Mouse (Mus musculus) liver, adult 2 months (tissue): ENCODE measurements around the gene Tbc1d16. TPM values are rescaled to one million over a fixed set of nuclear protein-coding genes. Genes with fewer than 3 reads are reported as not detected.
A peak's percentile ranks its signal among the peaks of the same experiment; 100 is the strongest.
"Not testable (repeated sequence)": the region's sequence is repeated elsewhere in the genome, so short reads cannot be mapped to it uniquely, and the experiment has no call there.

Experiments
- DNase-seq: peaks from one replicate; pipeline ENCODE4 v3.0.0-alpha.2; 2011; ENCODE audit warnings: low read depth, low spot score; ENCODE audit errors: extremely low read depth
- H3K27ac ChIP-seq: fragments of 200-500 bp; replicated peaks from 2 replicates; pipeline ENCODE4 v1.5.1; 2012; ENCODE audit warnings: low read depth, mild to moderate bottlenecking, control low read depth, inconsistent platforms, low read length; ENCODE audit not compliant: insufficient read depth
- H3K27me3 ChIP-seq: fragments of 200-500 bp; 2 replicates; pipeline ENCODE4 v1.6.1; 2012; ENCODE audit warnings: mild to moderate bottlenecking, moderate library complexity, low read length, inconsistent platforms; ENCODE audit not compliant: control insufficient read depth, insufficient read depth
- H3K36me3 ChIP-seq: fragments of 200-500 bp; 2 replicates; pipeline ENCODE4 v1.6.1; 2012; ENCODE audit warnings: low read length, inconsistent platforms; ENCODE audit not compliant: control insufficient read depth, insufficient read depth
- H3K4me1 ChIP-seq: fragments of 200-500 bp; 2 replicates; pipeline ENCODE4 v1.6.1; 2011; ENCODE audit warnings: low read length; ENCODE audit not compliant: control insufficient read depth, insufficient read depth
- H3K4me3 ChIP-seq: fragments of 200-500 bp; 2 replicates; pipeline ENCODE4 v1.5.1; 2011; ENCODE audit warnings: low read depth, mild to moderate bottlenecking, control low read depth, low read length, moderate library complexity; ENCODE audit not compliant: insufficient read depth
- H3K79me2 ChIP-seq: fragments of 200-500 bp; 2 replicates; pipeline ENCODE4 v1.6.1; 2012; ENCODE audit warnings: inconsistent platforms, mild to moderate bottlenecking, low read length, moderate library complexity; ENCODE audit not compliant: control insufficient read depth, insufficient read depth
- H3K9ac ChIP-seq: fragments of 200-500 bp; 2 replicates; pipeline ENCODE4 v1.6.1; 2012; ENCODE audit warnings: low read depth, mild to moderate bottlenecking, control low read depth, inconsistent platforms, low read length
- CTCF ChIP-seq: fragments of 200-500 bp; IDR thresholded peaks from 2 replicates; pipeline ENCODE4 v1.5.1; 2011; ENCODE audit warnings: low read depth, low read length, control low read depth
- POLR2A ChIP-seq: fragments of 200-500 bp; IDR thresholded peaks from 2 replicates; pipeline ENCODE4 v1.6.1; 2011; ENCODE audit warnings: low read length, control low read depth; ENCODE audit not compliant: insufficient read depth; ENCODE audit errors: extremely low read depth
- WGBS: fragments of 180-500 bp; shearing (Covaris S2); methylation state at CpG from one replicate; pipeline ENCODE4 v1.1.7; 2018; 5-methylcytosine and 5-hydroxymethylcytosine counted together
- polyA plus RNA-seq: library from polyadenylated mRNA; depleted of rRNA; stranded (reverse); fragments of >200 nt; gene quantifications from 2 replicates; pipeline ENCODE4 v1.2.3, GENCODE M21; 2012; rRNA removed
- total RNA-seq: library from RNA; depleted of rRNA; stranded (reverse); fragments of >200 nt; gene quantifications from 2 replicates; pipeline ENCODE4 v1.2.3, GENCODE M21; 2014; rRNA removed

Gene Tbc1d16
- total RNA-seq (4.6 and 5.5 TPM in 2 replicates), polyA plus RNA-seq (8.5 and 9.5 TPM in 2 replicates)

GRCm38 (mm10) chr11:119228091-119228781 lies at the start of gene Tbc1d16, which contains the start of gene Ccdc40:
Gene Tbc1d16, minus strand, starts transcription at chr11:119228499.
Gene Ccdc40, plus strand, starts transcription at chr11:119228572.
- WGBS: under 1% methylated on average over 61 of the region's 66 CpGs
- Histone ChIP-seq H3K9ac (peak within 1 kb of the TSS; percentile 92), H3K36me3 (no peaks in the 10 kb centered on the region), H3K27ac (peak within 1 kb of the TSS; percentile 59), H3K4me3 (peak within 1 kb of the TSS; percentile 68), H3K79me2 (peaks cover 13% of the 10 kb centered on the region), H3K4me1 (peaks cover 8% of the 10 kb centered on the region), H3K27me3 (no peaks in the 10 kb centered on the region)
- DNase-seq: no peak
- no peak for TF ChIP-seq CTCF
- TF ChIP-seq POLR2A: peak; percentile 85

GRCm38 (mm10) chr11:119273186-119273930 lies 45.1 kb upstream of the Tbc1d16 start:
- WGBS: 93% methylated on average over 8 of the region's 8 CpGs
- H3K27ac ChIP-seq: no peak overlapping the region
- TF ChIP-seq POLR2A (no peak), CTCF (peak; percentile 47; the same call in 1 of the 2 replicates)
- DNase-seq: no peak
- peaks cover 4% of the 10 kb centered on the region; the same call in 1 of the 2 replicates for H3K4me1 ChIP-seq
- no peaks in the 10 kb centered on the region for H3K79me2 ChIP-seq
- H3K4me3 ChIP-seq: no peak overlapping the region
- peaks cover 3% of the 10 kb centered on the region for H3K36me3 ChIP-seq
- no peaks in the 10 kb centered on the region for H3K27me3 ChIP-seq
- no peak overlapping the region for H3K9ac ChIP-seq

GRCm38 (mm10) chr11:119272492-119272891 lies 44.2 kb upstream of the Tbc1d16 start:
- WGBS: 88% methylated on average over 3 of the region's 3 CpGs
- not testable (repeated sequence) for H3K79me2 ChIP-seq, H3K36me3 ChIP-seq, H3K27ac ChIP-seq, H3K4me3 ChIP-seq, DNase-seq, H3K27me3 ChIP-seq, H3K4me1 ChIP-seq, H3K9ac ChIP-seq

- 76% methylated on average over 16 of the region's 16 CpGs for whole genome bisulfite sequencing
- no peak overlapping the region; the same call in 1 of the 2 replicates for H3K4me3 ChIP-seq
- TF ChIP-seq CTCF (no peak), POLR2A (no peak)
- peak overlapping the region; percentile 2; the same call in 1 of the 2 replicates for H3K9ac ChIP-seq
- no peaks in the 10 kb centered on the region; the same call in 1 of the 2 replicates for H3K36me3 ChIP-seq
- H3K79me2 ChIP-seq: no peaks in the 10 kb centered on the region
- DNase-seq: peak; percentile 18
- H3K4me1 ChIP-seq: peaks cover 4% of the 10 kb centered on the region; the same call in 1 of the 2 replicates
- H3K27me3 ChIP-seq: no peaks in the 10 kb centered on the region
- peak overlapping the region; percentile 35 for H3K27ac ChIP-seq
Measured at GRCm38 (mm10) chr11:119268557-119269195, 40.4 kb upstream of the Tbc1d16 start.

- peak within 1 kb of the TSS; percentile 91 for H3K27ac ChIP-seq
- peak within 1 kb of the TSS; percentile 88 for H3K9ac ChIP-seq
- no peaks in the 10 kb centered on the region for H3K27me3 ChIP-seq
- peaks cover 4% of the 10 kb centered on the region; the same call in 1 of the 2 replicates for H3K4me1 ChIP-seq
- DNase-seq: peak; percentile 92
- H3K4me3 ChIP-seq: peak within 1 kb of the TSS; percentile 78
- peak; percentile 99 for TF ChIP-seq CTCF
- TF ChIP-seq POLR2A: 0 out of 2 replicates have a peak, but pooled peaks have one; percentile 17
- WGBS: under 1% methylated on average over 52 of the region's 52 CpGs
- H3K79me2 ChIP-seq: no peaks in the 10 kb centered on the region
- no peaks in the 10 kb centered on the region for H3K36me3 ChIP-seq
Measured at GRCm38 (mm10) chr11:119267768-119268556, 39.7 kb upstream of the Tbc1d16 start, which contains the start of gene Gaa. Gene Gaa, plus strand, starts transcription at chr11:119267887.
